Mouse (Mus musculus): ENCODE measurements at regions not wholly inside any gene's neighbourhood (a gene's known extent, or its start where the extent isn't known, plus 50 kb on each side); places are given as distances from the start of the nearest gene placed in this dataset.

- Histone ChIP-seq H3K4me3 (ENCODE audit: low read depth, low read length) (no peak overlapping the region), H3K36me3 (ENCODE audit: control insufficient read depth, insufficient read depth) (no peaks in the 10 kb centered on the region), H3K4me1 (ENCODE audit: control insufficient read depth, low read depth, low read length) (no peaks in the 10 kb centered on the region), H3K4me2 (ENCODE audit: low read depth, low read length) (no peak overlapping the region), H3K27me3 (ENCODE audit: control insufficient read depth, insufficient read depth, low read depth, low read length) (no peaks in the 10 kb centered on the region), H3K9me3 (replicated peaks; ENCODE audit: control insufficient read depth, low read length) (no peaks in the 10 kb centered on the region), H3K9ac (ENCODE audit: low read depth, low read length) (no peak overlapping the region), H3K27ac (ENCODE audit: low read length) (no peak overlapping the region)
- WGBS (ENCODE audit: insufficient replicate concordance), result 57% methylated on average over 11 of the region's 11 CpGs
- no peak for ATAC-seq (ENCODE audit: low read depth)
Observed at GRCm38 (mm10) chr6:99953980-99954776, 228.0 kb upstream of the Prok2 start.

- no peak for ATAC-seq (ENCODE audit: low read depth)
- Histone ChIP-seq H3K4me3 (ENCODE audit: low read depth, low read length) (no peak overlapping the region), H3K27me3 (ENCODE audit: control insufficient read depth, insufficient read depth, low read depth, low read length) (no peaks in the 10 kb centered on the region), H3K9me3 (replicated peaks; ENCODE audit: control insufficient read depth, low read length) (no peaks in the 10 kb centered on the region), H3K4me2 (ENCODE audit: low read depth, low read length) (no peak overlapping the region), H3K4me1 (ENCODE audit: control insufficient read depth, low read depth, low read length) (no peaks in the 10 kb centered on the region), H3K9ac (ENCODE audit: low read depth, low read length) (no peak overlapping the region), H3K36me3 (ENCODE audit: control insufficient read depth, insufficient read depth) (no peaks in the 10 kb centered on the region), H3K27ac (ENCODE audit: low read length) (no peak overlapping the region)
- 77% methylated on average over 8 of the region's 8 CpGs for WGBS (ENCODE audit: insufficient replicate concordance)
Observed at GRCm38 (mm10) chr6:99950811-99951210, 224.6 kb upstream of the Prok2 start.

- WGBS (ENCODE audit: insufficient replicate concordance), result 55% methylated on average over 2 of the region's 2 CpGs
- Histone ChIP-seq H3K9me3 (replicated peaks; ENCODE audit: control insufficient read depth, low read length) (no peaks in the 10 kb centered on the region), H3K4me2 (ENCODE audit: low read depth, low read length) (no peak overlapping the region), H3K27ac (ENCODE audit: low read length) (no peak overlapping the region), H3K27me3 (ENCODE audit: control insufficient read depth, insufficient read depth, low read depth, low read length) (no peaks in the 10 kb centered on the region), H3K4me3 (ENCODE audit: low read depth, low read length) (no peak overlapping the region), H3K9ac (ENCODE audit: low read depth, low read length) (no peak overlapping the region), H3K36me3 (ENCODE audit: control insufficient read depth, insufficient read depth) (no peaks in the 10 kb centered on the region), H3K4me1 (ENCODE audit: control insufficient read depth, low read depth, low read length) (no peaks in the 10 kb centered on the region)
- no peak for ATAC-seq (ENCODE audit: low read depth)
Observed at GRCm38 (mm10) chr6:99946917-99947316, 220.7 kb upstream of the Prok2 start.

- ATAC-seq (ENCODE audit: low read depth), result no peak
- H3K27ac ChIP-seq (ENCODE audit: low read length), result no peak overlapping the region
- H3K9ac ChIP-seq (ENCODE audit: low read depth, low read length), result no peak overlapping the region
- no peak overlapping the region for H3K4me3 ChIP-seq (ENCODE audit: low read depth, low read length)
- H3K9me3 ChIP-seq (replicated peaks; ENCODE audit: control insufficient read depth, low read length), result no peaks in the 10 kb centered on the region
- 61% methylated on average over 3 of the region's 3 CpGs for WGBS (ENCODE audit: insufficient replicate concordance)
- H3K4me2 ChIP-seq (ENCODE audit: low read depth, low read length), result no peak overlapping the region
- H3K4me1 ChIP-seq (ENCODE audit: control insufficient read depth, low read depth, low read length), result no peaks in the 10 kb centered on the region
- no peaks in the 10 kb centered on the region for H3K36me3 ChIP-seq (ENCODE audit: control insufficient read depth, insufficient read depth)
- no peaks in the 10 kb centered on the region for H3K27me3 ChIP-seq (ENCODE audit: control insufficient read depth, insufficient read depth, low read depth, low read length)
Observed at GRCm38 (mm10) chr6:99946481-99946880, 220.3 kb upstream of the Prok2 start.

GRCm38 (mm10) chr6:99945691-99946090, 219.5 kb upstream of the Prok2 start:
- H3K27ac ChIP-seq (ENCODE audit: low read length), result no peak overlapping the region
- H3K27me3 ChIP-seq (ENCODE audit: control insufficient read depth, insufficient read depth, low read depth, low read length), result no peaks in the 10 kb centered on the region
- H3K9me3 ChIP-seq (replicated peaks; ENCODE audit: control insufficient read depth, low read length), result no peaks in the 10 kb centered on the region
- H3K4me2 ChIP-seq (ENCODE audit: low read depth, low read length), result no peak overlapping the region
- no peak overlapping the region for H3K9ac ChIP-seq (ENCODE audit: low read depth, low read length)
- H3K4me3 ChIP-seq (ENCODE audit: low read depth, low read length), result no peak overlapping the region
- ATAC-seq (ENCODE audit: low read depth), result no peak
- no peaks in the 10 kb centered on the region for H3K36me3 ChIP-seq (ENCODE audit: control insufficient read depth, insufficient read depth)
- H3K4me1 ChIP-seq (ENCODE audit: control insufficient read depth, low read depth, low read length), result no peaks in the 10 kb centered on the region
- WGBS (ENCODE audit: insufficient replicate concordance), result 69% methylated on average over 2 of the region's 2 CpGs

GRCm38 (mm10) chr6:99942958-99943357, 216.8 kb upstream of the Prok2 start:
- H3K4me1 ChIP-seq (ENCODE audit: control insufficient read depth, low read depth, low read length), result no peaks in the 10 kb centered on the region
- no peaks in the 10 kb centered on the region for H3K36me3 ChIP-seq (ENCODE audit: control insufficient read depth, insufficient read depth)
- no peak overlapping the region for H3K4me3 ChIP-seq (ENCODE audit: low read depth, low read length)
- no peak overlapping the region for H3K4me2 ChIP-seq (ENCODE audit: low read depth, low read length)
- WGBS (ENCODE audit: insufficient replicate concordance), result 23% methylated on average over 1 of the region's 1 CpGs
- no peaks in the 10 kb centered on the region for H3K27me3 ChIP-seq (ENCODE audit: control insufficient read depth, insufficient read depth, low read depth, low read length)
- H3K9ac ChIP-seq (ENCODE audit: low read depth, low read length), result no peak overlapping the region
- ATAC-seq (ENCODE audit: low read depth), result no peak
- H3K9me3 ChIP-seq (replicated peaks; ENCODE audit: control insufficient read depth, low read length), result no peaks in the 10 kb centered on the region
- no peak overlapping the region for H3K27ac ChIP-seq (ENCODE audit: low read length)

GRCm38 (mm10) chr6:99940118-99940517, 213.9 kb upstream of the Prok2 start:
- no peaks in the 10 kb centered on the region for H3K27me3 ChIP-seq (ENCODE audit: control insufficient read depth, insufficient read depth, low read depth, low read length)
- H3K4me3 ChIP-seq (ENCODE audit: low read depth, low read length), result no peak overlapping the region
- 29% methylated on average over 5 of the region's 5 CpGs for WGBS (ENCODE audit: insufficient replicate concordance)
- no peaks in the 10 kb centered on the region for H3K9me3 ChIP-seq (replicated peaks; ENCODE audit: control insufficient read depth, low read length)
- no peaks in the 10 kb centered on the region for H3K4me1 ChIP-seq (ENCODE audit: control insufficient read depth, low read depth, low read length)
- H3K27ac ChIP-seq (ENCODE audit: low read length), result no peak overlapping the region
- no peak for ATAC-seq (ENCODE audit: low read depth)
- H3K36me3 ChIP-seq (ENCODE audit: control insufficient read depth, insufficient read depth), result no peaks in the 10 kb centered on the region
- H3K9ac ChIP-seq (ENCODE audit: low read depth, low read length), result no peak overlapping the region
- no peak overlapping the region for H3K4me2 ChIP-seq (ENCODE audit: low read depth, low read length)

GRCm38 (mm10) chr6:99939382-99939781, 213.2 kb upstream of the Prok2 start:
- H3K27me3 ChIP-seq (ENCODE audit: control insufficient read depth, insufficient read depth, low read depth, low read length), result no peaks in the 10 kb centered on the region
- H3K4me1 ChIP-seq (ENCODE audit: control insufficient read depth, low read depth, low read length), result no peaks in the 10 kb centered on the region
- ATAC-seq (ENCODE audit: low read depth), result no peak
- no peak overlapping the region for H3K9ac ChIP-seq (ENCODE audit: low read depth, low read length)
- H3K27ac ChIP-seq (ENCODE audit: low read length), result no peak overlapping the region
- H3K36me3 ChIP-seq (ENCODE audit: control insufficient read depth, insufficient read depth), result no peaks in the 10 kb centered on the region
- no peaks in the 10 kb centered on the region for H3K9me3 ChIP-seq (replicated peaks; ENCODE audit: control insufficient read depth, low read length)
- no peak overlapping the region for H3K4me2 ChIP-seq (ENCODE audit: low read depth, low read length)
- WGBS (ENCODE audit: insufficient replicate concordance), result 25% methylated on average over 5 of the region's 5 CpGs
- no peak overlapping the region for H3K4me3 ChIP-seq (ENCODE audit: low read depth, low read length)

- 49% methylated on average over 7 of the region's 7 CpGs for WGBS (ENCODE audit: insufficient replicate concordance)
- Histone ChIP-seq H3K9me3 (replicated peaks; ENCODE audit: control insufficient read depth, low read length) (no peaks in the 10 kb centered on the region), H3K4me1 (ENCODE audit: control insufficient read depth, low read depth, low read length) (no peaks in the 10 kb centered on the region), H3K4me3 (ENCODE audit: low read depth, low read length) (no peak overlapping the region), H3K9ac (ENCODE audit: low read depth, low read length) (no peak overlapping the region), H3K36me3 (ENCODE audit: control insufficient read depth, insufficient read depth) (no peaks in the 10 kb centered on the region), H3K4me2 (ENCODE audit: low read depth, low read length) (no peak overlapping the region), H3K27me3 (ENCODE audit: control insufficient read depth, insufficient read depth, low read depth, low read length) (no peaks in the 10 kb centered on the region), H3K27ac (ENCODE audit: low read length) (no peak overlapping the region)
- no peak for ATAC-seq (ENCODE audit: low read depth)
Observed at GRCm38 (mm10) chr6:99938949-99939348, 212.8 kb upstream of the Prok2 start.
